Mouse (Mus musculus) Patski (cell line): ENCODE data around the gene Ubqln2. TPM values are rescaled to one million over a fixed set of nuclear protein-coding genes. Genes with fewer than 3 reads are reported as not detected.

ENCODE experiments used
- ATAC-seq: fragments of 100-300 bp; one replicate; pipeline ENCODE4 v1.8.0; 2021
- CTCF ChIA-PET: fragments of 350-600 bp; sonication (Branson Sonifier 250); formaldehyde crosslinking; loops from one replicate; lab custom pipeline; 2022; ENCODE audit warnings: inconsistent platforms; lab: Charles Lee
- POLR2A ChIA-PET: fragments of 350-600 bp; sonication (Branson Sonifier 250); formaldehyde crosslinking; loops from one replicate; lab custom pipeline; 2022; ENCODE audit warnings: antibody characterized with exemption, inconsistent platforms; lab: Charles Lee
- DNase-seq: peaks from one replicate; pipeline ENCODE4 v3.0.0-alpha.2; 2011; ENCODE audit warnings: low read depth, low spot score
- H3K27me3 ChIP-seq: fragments of 371-371 bp; one replicate; pipeline ENCODE4 v1.5.1; 2021
- CTCF ChIP-seq: fragments of 100-300 bp; IDR thresholded peaks from one replicate; pipeline ENCODE4 v1.5.1; 2021
- in situ Hi-C: fragments of 300-500 bp; cut with MboI; formaldehyde crosslinking; loops from 3 replicates; pipeline ENCODE4 v1.11.1; 2018; ENCODE audit warnings: low pct_unique_long_range_greater_than_20kb, mixed read lengths
- polyA plus RNA-seq: library from polyadenylated mRNA; unstranded; gene quantifications from one replicate; pipeline ENCODE4 v1.2.3, GENCODE M21; 2021

Gene Ubqln2
- polyA plus RNA-seq, 1 experiment from 2014 or later: 66.4 TPM

GRCm38 (mm10) chrX:153528399-153528798 lies 30.4 kb downstream of the Ubqln2 start:
- ATAC-seq (no peak), DNase-seq (no peak)
- CTCF ChIA-PET: interaction anchor here (1.0 to 2.2 kb wide), 4 partner anchors 22 to 147 kb away, joined by 3 to 11 read pairs (median 5); no protein-coding TSS in a partner anchor
- POLR2A ChIA-PET: no interaction called here
- H3K27me3 ChIP-seq: peaks cover 7% of the 10 kb centered on the region
- in situ Hi-C loops: no loop called here
- TF ChIP-seq CTCF: peak; percentile 66

Other genes with a start within 250 kb of the Ubqln2 start
- not detected for gene Cypt3, start 60.4 kb downstream of the Ubqln2 start, polyA plus RNA-seq
- gene Kctd12b, start 198.2 kb downstream of the Ubqln2 start, polyA plus RNA-seq: 11.1 TPM
- 90.4 TPM for gene Nbdy, start 225.4 kb downstream of the Ubqln2 start, polyA plus RNA-seq